Mouse (Mus musculus) kidney, embryonic 14.5 days (tissue): Measurements from ENCODE around the gene 1700074P13Rik. TPM values are rescaled to one million over a fixed set of nuclear protein-coding genes. Genes with fewer than 3 reads are reported as not detected.

ENCODE experiments used
- ATAC-seq: fragments of 200-750 bp; cut with Nextera tagmentation; 2 replicates; pipeline ENCODE4 v1.8.0; 2017; ENCODE audit warnings: moderate number of reproducible peaks, mild to moderate bottlenecking, moderate TSS enrichment, moderate library complexity; ENCODE audit not compliant: low FRiP score, low TSS enrichment
- H3K27ac ChIP-seq: fragments of 300-500 bp; sonication (generic); 2 replicates; pipeline ENCODE4 v1.5.1; 2014; ENCODE audit warnings: low read depth, mild to moderate bottlenecking, low read length, moderate library complexity, mixed read lengths
- H3K27me3 ChIP-seq: fragments of 300-500 bp; sonication (generic); 2 replicates; pipeline ENCODE4 v1.6.1; 2014; ENCODE audit warnings: mild to moderate bottlenecking, low read length; ENCODE audit not compliant: control insufficient read depth, insufficient read depth
- H3K36me3 ChIP-seq: fragments of 300-500 bp; sonication (generic); 2 replicates; pipeline ENCODE4 v1.6.1; 2014; ENCODE audit warnings: low read length, mixed read lengths; ENCODE audit not compliant: control insufficient read depth, insufficient read depth
- H3K4me1 ChIP-seq: fragments of 300-500 bp; sonication (generic); 2 replicates; pipeline ENCODE4 v1.6.1; 2014; ENCODE audit warnings: low read length, mixed read lengths; ENCODE audit not compliant: control insufficient read depth, insufficient read depth
- H3K4me2 ChIP-seq: fragments of 300-500 bp; sonication (generic); replicated peaks from 2 replicates; pipeline ENCODE4 v1.6.1; 2014; ENCODE audit warnings: low read depth, mild to moderate bottlenecking, low read length
- H3K4me3 ChIP-seq: fragments of 300-500 bp; sonication (generic); 2 replicates; pipeline ENCODE4 v1.5.1; 2014; ENCODE audit warnings: mild to moderate bottlenecking, low read length
- H3K9ac ChIP-seq: fragments of 300-500 bp; sonication (generic); 2 replicates; pipeline ENCODE4 v1.6.1; 2014; ENCODE audit warnings: low read depth, mild to moderate bottlenecking, low read length, moderate library complexity
- H3K9me3 ChIP-seq: fragments of 300-500 bp; sonication (generic); 2 replicates; pipeline ENCODE4 v1.6.1; 2016; ENCODE audit warnings: low read length; ENCODE audit not compliant: control insufficient read depth
- WGBS: fragments of 180-500 bp; shearing (Covaris S2); extraction: QIAGEN DNeasy Blood & Tissue Kit; methylation state at CpG from one replicate; pipeline ENCODE4 v1.1.7; 2014; 5-methylcytosine and 5-hydroxymethylcytosine counted together
- polyA plus RNA-seq: library from polyadenylated mRNA; unstranded; fragments of >200 nt; fragmentation: Nextera tagmentation; extraction: Ambion mirVana; gene quantifications from 2 replicates; pipeline ENCODE4 v1.2.1, GENCODE M21; 2014

The 1700074P13Rik gene
- polyA plus RNA-seq, 1 experiment from 2014 or later = not detected

GRCm38 (mm10) chr6:40890973-40891372 lies 49.4 kb downstream of the 1700074P13Rik start:
- no peak for ATAC-seq
- 74% methylated on average over 1 of the region's 1 CpGs for WGBS

DNA sequence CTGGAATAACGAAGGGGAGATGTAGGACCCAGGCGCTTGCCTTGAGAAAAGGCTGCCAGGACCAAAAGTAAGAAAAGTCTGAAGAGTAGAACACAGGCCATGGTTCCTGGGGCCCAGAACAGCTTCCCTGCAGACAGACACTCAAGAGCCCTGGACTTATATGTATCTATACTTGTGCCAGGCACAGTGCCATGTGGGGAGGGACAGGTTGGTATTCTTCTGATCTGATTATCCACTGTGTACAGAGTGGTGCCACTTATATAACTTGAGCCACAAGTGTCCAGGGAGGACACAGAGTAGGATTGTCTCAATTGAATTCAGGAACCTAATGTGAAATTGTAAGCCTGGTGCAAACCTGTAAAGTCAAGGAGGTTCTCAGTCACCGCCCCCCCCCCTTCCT lies 53.0 kb downstream of the 1700074P13Rik start, which contains the start of gene Moxd2:
Gene Moxd2, minus strand, starts transcription at position 101 of the 400 bp plus-strand sequence.
- no peak within 1 kb of the TSS for H3K27ac ChIP-seq
- no peak for ATAC-seq
- H3K9ac ChIP-seq = no peak within 1 kb of the TSS
- H3K36me3 ChIP-seq = no peaks in the 10 kb centered on the region
- no peaks in the 10 kb centered on the region for H3K9me3 ChIP-seq
- 85% methylated on average over 3 of the region's 3 CpGs for WGBS
- no peaks in the 10 kb centered on the region for H3K27me3 ChIP-seq
- H3K4me2 ChIP-seq = no peak within 1 kb of the TSS
- H3K4me3 ChIP-seq = no peak within 1 kb of the TSS
- H3K4me1 ChIP-seq = no peaks in the 10 kb centered on the region

More at GRCm38 (mm10) chr6:40890973-40891372, 49.4 kb downstream of the 1700074P13Rik start:
- no peak overlapping the region for H3K9ac ChIP-seq
- H3K36me3 ChIP-seq = no peaks in the 10 kb centered on the region
- H3K4me3 ChIP-seq = no peak overlapping the region
- no peaks in the 10 kb centered on the region for H3K27me3 ChIP-seq
- no peaks in the 10 kb centered on the region for H3K4me1 ChIP-seq
- no peak overlapping the region for H3K4me2 ChIP-seq
- no peaks in the 10 kb centered on the region for H3K9me3 ChIP-seq
- H3K27ac ChIP-seq = no peak overlapping the region

Other genes with a start within 250 kb of the 1700074P13Rik start
- gene Moxd2, start 53.1 kb downstream of the 1700074P13Rik start, polyA plus RNA-seq = not detected in 2 replicates
- not detected in 2 replicates for gene Prss58, start 40.2 kb downstream of the 1700074P13Rik start, polyA plus RNA-seq
- gene Gm4744, start 11.3 kb upstream of the 1700074P13Rik start, polyA plus RNA-seq = not detected in 2 replicates
- gene 1810009J06Rik, start 24.2 kb upstream of the 1700074P13Rik start, polyA plus RNA-seq = not detected in 2 replicates
- not detected in 2 replicates for gene Gm2663, start 58.9 kb upstream of the 1700074P13Rik start, polyA plus RNA-seq
- not detected in 2 replicates for gene 2210010C04Rik, start 95.0 kb upstream of the 1700074P13Rik start, polyA plus RNA-seq